Mouse (Mus musculus): ENCODE data around the gene Atp5l.

GRCm38 (mm10) chr9:44965833-44966466 lies 45.4 kb upstream of the Atp5l start:
- TF ChIP-seq CTCF (IDR thresholded peaks at IDR 0.05; ENCODE audit: low read depth, low read length) (no peak), EP300 (IDR thresholded peaks at IDR 0.05; ENCODE audit: insufficient read depth, low read depth, low read length) (no peak)

Data from ES-Bruce4 (cell line).